Mouse (Mus musculus) CD4-positive, CD25-positive, alpha-beta regulatory T cell, adult 9 weeks (primary cell): Measurements from ENCODE around the gene Opn5. TPM values are rescaled to one million over a fixed set of nuclear protein-coding genes. Genes with fewer than 3 reads are reported as not detected.

Experiments used
- polyA plus RNA-seq: library from polyadenylated mRNA; unstranded; fragments of 100-300 nt; shearing (Covaris generic); gene quantifications from one replicate; pipeline ENCODE4 v1.2.1, GENCODE M21; 2017

The Opn5 gene
- not detected for polyA plus RNA-seq

DNA sequence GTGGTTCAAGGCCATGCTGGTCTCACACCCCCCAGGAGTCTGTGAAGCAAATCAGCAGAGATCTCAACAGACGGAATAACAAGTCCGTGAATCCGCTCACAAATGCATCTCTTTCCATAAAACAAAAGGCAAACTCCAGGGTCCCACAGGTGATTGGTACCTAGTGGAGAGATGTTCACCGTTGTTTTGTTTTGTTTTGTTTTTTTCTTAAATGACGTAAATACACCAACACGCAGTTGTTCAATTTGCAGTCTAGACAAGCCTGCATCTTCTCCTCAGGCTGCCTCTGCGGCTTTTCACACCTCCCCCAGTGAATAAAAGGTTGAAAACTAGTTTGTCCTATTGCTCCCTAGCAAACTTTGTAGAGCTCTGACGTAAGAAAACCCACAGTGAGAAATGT is at the start of gene Opn5:
Gene Opn5, minus strand, starts transcription at position 101 of the 400 bp plus-strand sequence.

Other genes with a start within 250 kb of the Opn5 start
- gene Adgrf4, start 80.9 kb upstream of the Opn5 start, polyA plus RNA-seq = not detected
- not detected for gene Adgrf2, start 130.8 kb upstream of the Opn5 start, polyA plus RNA-seq